Mouse (Mus musculus) kidney, adult 2 months (tissue): Measurements from ENCODE around the gene Plekha5.

ENCODE experiments used
- CTCF ChIP-seq: fragments of 200-500 bp; conservative IDR thresholded peaks from 2 replicates; pipeline ENCODE4 v1.5.1; 2011; ENCODE audit warnings: low read depth, mild to moderate bottlenecking, control low read depth, low read length, moderate library complexity, mixed read lengths; ENCODE audit not compliant: insufficient read depth, insufficient read length
- POLR2A ChIP-seq: fragments of 200-500 bp; IDR thresholded peaks from one replicate; pipeline ENCODE4 v1.6.1; 2011; ENCODE audit warnings: low read depth, low read length, control low read depth

- TF ChIP-seq POLR2A = no peak
- TF ChIP-seq CTCF = no peak
Measured at GRCm38 (mm10) chr6:140424201-140424990, 542 bp downstream of the Plekha5 start.
